Mouse (Mus musculus): ENCODE measurements around the gene Got1. TPM values are rescaled to one million over a fixed set of nuclear protein-coding genes. Genes with fewer than 3 reads are reported as not detected.

Got1 gene
- polyA plus RNA-seq, 1 experiment: 48.1 TPM

DNA sequence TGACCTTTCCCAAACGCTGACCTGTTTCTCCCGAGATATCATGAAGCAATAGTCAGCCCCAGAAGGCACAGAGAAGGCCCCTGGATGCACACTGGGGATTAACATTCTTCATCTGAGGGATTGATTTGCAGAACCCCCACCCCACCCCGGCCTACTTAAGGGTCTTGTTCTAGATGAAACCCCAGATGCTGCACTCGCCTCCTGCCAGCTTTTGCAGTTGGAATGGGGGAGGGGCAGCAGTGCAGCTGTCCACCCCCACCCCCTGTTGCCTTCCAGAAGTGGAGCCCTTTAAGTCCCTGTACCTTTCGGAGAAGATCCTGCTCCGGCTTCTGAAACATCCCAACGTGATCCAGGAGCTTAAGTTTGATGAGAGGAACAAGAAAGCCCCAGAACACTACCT, 55.1 kb downstream of the Got1 start:
- H3K27ac ChIP-seq (ENCODE audit: insufficient read depth, low read length): no peak overlapping the region
- TF ChIP-seq CTCF (IDR thresholded peaks at IDR 0.05; ENCODE audit: borderline replicate concordance, insufficient read depth, low read length) (no peak), POLR2A (IDR thresholded peaks at IDR 0.05; ENCODE audit: low read depth, low read length) (no peak)
- H3K4me1 ChIP-seq (ENCODE audit: control insufficient read depth, insufficient read depth, low read length): no peaks in the 10 kb centered on the region
- H3K4me3 ChIP-seq (ENCODE audit: insufficient read depth, low read length): no peak overlapping the region

DNA sequence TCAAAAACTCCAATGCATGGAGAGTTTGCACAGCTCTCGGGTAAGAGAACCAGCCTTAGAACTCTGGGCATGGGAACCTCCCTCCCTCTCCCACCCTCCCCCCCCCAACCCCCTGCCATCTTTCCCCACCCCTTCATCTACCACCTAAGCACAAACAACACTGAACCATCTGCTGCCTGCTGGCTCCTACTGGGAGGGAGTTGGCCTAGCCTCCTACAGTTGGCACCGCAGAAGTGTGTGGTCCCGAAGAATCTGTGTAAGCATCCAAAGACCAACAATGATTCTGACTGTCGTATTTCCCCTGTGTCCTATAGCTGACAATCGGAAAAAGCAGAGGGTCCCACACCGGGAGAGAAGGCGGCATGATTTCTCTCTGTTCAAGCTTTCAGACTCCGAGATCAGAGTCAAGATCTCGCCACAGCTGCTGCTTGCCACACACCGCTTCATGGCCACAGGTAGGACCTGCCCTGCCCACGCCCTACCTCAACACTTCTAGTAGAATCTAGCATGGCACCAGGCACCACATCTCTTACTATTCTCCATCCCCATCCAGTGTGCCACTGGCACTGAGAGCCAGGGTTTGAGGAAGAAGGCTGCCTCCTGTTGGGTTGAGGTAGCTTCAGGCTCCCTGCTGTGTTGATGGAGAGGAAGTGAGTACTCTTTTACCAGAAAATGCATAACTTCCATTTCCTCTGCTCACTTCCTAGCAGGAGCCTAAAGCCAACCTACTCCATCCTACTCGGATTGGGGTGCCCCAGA, 56.3 kb downstream of the Got1 start:
- Histone ChIP-seq H3K4me3 (ENCODE audit: insufficient read depth, low read length) (no peak overlapping the region), H3K27ac (ENCODE audit: insufficient read depth, low read length) (no peak overlapping the region), H3K4me1 (ENCODE audit: control insufficient read depth, insufficient read depth, low read length) (no peaks in the 10 kb centered on the region)
- TF ChIP-seq POLR2A (IDR thresholded peaks at IDR 0.05; ENCODE audit: low read depth, low read length) (no peak), CTCF (IDR thresholded peaks at IDR 0.05; ENCODE audit: borderline replicate concordance, insufficient read depth, low read length) (no peak)

DNA sequence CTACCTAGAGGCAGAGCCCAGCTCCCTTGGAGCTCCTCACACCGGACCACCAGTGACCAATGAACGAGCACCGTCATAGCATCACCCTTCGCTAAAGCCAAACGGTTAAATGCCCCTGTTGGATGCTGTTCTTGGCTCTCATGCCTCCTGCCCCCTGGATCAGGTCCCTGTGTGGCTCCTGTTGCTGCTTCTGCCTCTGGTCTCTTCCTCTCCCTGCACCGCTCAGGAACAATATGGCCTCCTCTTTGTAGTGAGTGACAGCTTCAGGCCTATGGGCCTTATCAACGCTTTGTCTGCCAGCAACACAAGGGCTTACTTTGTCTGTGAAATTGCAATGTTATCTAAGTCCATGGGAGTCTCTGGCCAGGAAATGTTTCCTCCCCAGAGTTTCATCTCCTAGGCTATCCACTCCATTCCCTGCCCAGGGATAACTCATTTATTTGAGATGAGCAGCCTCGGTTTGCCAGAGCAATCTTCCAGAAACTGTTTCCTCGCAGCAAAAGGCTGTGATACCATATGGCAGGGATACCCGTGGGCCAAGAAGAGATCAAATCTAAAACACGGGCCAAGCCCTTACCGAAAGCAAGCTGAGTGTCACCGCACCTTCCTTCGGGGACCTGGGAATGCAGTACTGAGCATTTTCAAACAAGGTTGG, 58.7 kb downstream of the Got1 start:
- TF ChIP-seq POLR2A (IDR thresholded peaks at IDR 0.05; ENCODE audit: low read depth, low read length) (no peak), CTCF (IDR thresholded peaks at IDR 0.05; ENCODE audit: borderline replicate concordance, insufficient read depth, low read length) (no peak)
- H3K4me1 ChIP-seq (ENCODE audit: control insufficient read depth, insufficient read depth, low read length): no peaks in the 10 kb centered on the region
- H3K27ac ChIP-seq (ENCODE audit: insufficient read depth, low read length): no peak overlapping the region

DNA sequence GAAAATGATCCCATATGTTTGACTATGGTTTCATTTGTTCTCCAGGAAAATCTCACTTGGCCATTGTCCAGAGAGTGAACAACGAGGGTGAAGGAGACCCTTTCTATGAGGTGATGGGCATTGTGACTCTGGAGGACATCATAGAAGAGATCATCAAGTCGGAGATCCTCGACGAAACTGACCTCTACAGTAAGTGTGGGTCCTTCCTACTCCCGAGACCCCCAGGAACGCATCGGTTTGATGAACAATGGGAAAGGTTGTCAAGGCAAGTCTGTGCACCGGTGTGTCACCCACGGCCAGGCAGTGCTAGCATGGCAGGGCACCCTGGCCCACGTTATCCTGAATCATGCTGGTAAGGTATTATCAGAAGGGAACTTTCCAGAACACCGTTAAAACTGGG, 59.3 kb downstream of the Got1 start:
- TF ChIP-seq CTCF (IDR thresholded peaks at IDR 0.05; ENCODE audit: borderline replicate concordance, insufficient read depth, low read length) (no peak), POLR2A (IDR thresholded peaks at IDR 0.05; ENCODE audit: low read depth, low read length) (no peak)
- Histone ChIP-seq H3K4me3 (ENCODE audit: insufficient read depth, low read length) (no peak overlapping the region), H3K4me1 (ENCODE audit: control insufficient read depth, insufficient read depth, low read length) (no peaks in the 10 kb centered on the region), H3K27ac (ENCODE audit: insufficient read depth, low read length) (no peak overlapping the region)

More for the DNA sequence above, 58.7 kb downstream of the Got1 start:
- H3K4me3 ChIP-seq (ENCODE audit: insufficient read depth, low read length): no peak overlapping the region

DNA sequence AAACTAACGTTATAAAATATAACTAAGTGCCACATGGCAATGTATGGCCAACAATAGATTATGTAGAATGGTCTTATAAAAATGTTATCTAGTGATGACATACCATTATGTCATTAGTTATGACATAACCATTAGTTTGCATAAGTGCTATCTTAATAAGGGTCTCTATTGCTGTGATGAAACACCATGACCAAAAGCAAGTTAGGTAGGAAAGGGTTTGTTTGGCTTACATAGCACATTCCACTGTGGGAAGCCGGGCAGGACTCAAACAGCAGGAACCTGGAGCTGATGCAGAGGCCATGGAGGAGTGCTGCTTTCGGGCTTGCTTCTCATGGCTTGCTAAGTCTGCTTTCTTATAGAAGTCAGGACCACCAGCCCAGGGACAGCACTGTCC, 60.1 kb downstream of the Got1 start:
- H3K4me1 ChIP-seq (ENCODE audit: control insufficient read depth, insufficient read depth, low read length): no peaks in the 10 kb centered on the region
- no peak overlapping the region for H3K27ac ChIP-seq (ENCODE audit: insufficient read depth, low read length)
- H3K4me3 ChIP-seq (ENCODE audit: insufficient read depth, low read length): no peak overlapping the region
- TF ChIP-seq POLR2A (IDR thresholded peaks at IDR 0.05; ENCODE audit: low read depth, low read length): no peak
- TF ChIP-seq CTCF (IDR thresholded peaks at IDR 0.05; ENCODE audit: borderline replicate concordance, insufficient read depth, low read length): no peak

DNA sequence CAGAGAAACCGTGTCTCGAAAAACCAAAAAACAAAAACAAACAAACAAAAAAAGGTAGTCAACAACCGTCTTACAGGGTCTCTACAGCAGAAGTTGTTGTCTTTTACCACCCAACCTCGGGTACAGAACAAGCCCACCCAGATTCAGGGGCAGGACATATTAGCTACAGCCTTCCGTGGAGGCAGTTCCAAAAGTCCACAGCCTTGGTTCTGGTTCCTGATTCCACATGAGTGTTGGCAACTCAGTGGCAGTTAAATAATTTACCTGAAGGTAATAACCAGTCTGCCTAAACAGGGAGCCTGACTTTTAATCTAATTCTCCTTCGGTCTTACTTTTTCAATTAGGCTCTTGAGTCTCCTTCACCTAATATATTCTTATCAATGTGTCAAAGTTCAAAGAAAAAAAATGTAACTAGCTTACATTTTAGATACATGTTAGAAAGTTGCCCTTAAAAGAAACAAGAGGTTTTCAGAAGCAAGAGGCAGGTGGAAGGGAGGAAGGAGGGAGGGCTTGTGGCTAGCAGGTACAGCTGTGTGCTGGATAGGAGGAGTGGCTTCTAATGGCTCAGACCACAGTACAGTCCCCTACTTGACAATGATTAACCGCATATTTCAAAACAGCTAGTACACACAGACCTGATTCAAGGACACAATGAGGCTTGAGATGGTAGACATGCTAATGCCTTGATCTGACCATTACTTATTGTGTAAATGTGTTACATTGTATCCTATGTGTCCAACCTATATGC, 60.7 kb downstream of the Got1 start:
- Histone ChIP-seq H3K27ac (ENCODE audit: insufficient read depth, low read length) (no peak overlapping the region), H3K4me3 (ENCODE audit: insufficient read depth, low read length) (no peak overlapping the region), H3K4me1 (ENCODE audit: control insufficient read depth, insufficient read depth, low read length) (no peaks in the 10 kb centered on the region)
- TF ChIP-seq POLR2A (IDR thresholded peaks at IDR 0.05; ENCODE audit: low read depth, low read length): no peak
- no peak for TF ChIP-seq CTCF (IDR thresholded peaks at IDR 0.05; ENCODE audit: borderline replicate concordance, insufficient read depth, low read length)

DNA sequence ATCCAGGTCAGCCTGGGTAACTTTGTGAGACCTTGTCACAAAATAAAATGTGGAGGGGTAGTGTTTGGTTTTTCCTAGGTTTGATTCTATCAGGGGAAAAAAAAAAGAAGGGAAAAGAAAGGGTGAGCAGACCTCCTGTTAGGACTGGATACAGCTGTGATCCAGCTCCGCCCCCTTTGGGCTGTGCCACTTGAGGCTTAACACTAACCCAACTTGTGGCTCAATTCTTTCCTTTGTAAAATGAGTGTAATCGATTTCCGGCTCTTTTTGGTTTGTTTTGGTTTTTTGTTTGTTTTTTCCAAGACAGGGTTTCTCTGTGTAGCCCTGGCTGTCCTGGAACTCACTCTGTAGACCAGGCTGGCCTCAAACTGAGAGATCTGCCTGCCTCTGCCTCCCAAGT, 62.3 kb downstream of the Got1 start:
- no peaks in the 10 kb centered on the region for H3K4me1 ChIP-seq (ENCODE audit: control insufficient read depth, insufficient read depth, low read length)
- no peak for TF ChIP-seq CTCF (IDR thresholded peaks at IDR 0.05; ENCODE audit: borderline replicate concordance, insufficient read depth, low read length)
- H3K4me3 ChIP-seq (ENCODE audit: insufficient read depth, low read length): no peak overlapping the region

DNA sequence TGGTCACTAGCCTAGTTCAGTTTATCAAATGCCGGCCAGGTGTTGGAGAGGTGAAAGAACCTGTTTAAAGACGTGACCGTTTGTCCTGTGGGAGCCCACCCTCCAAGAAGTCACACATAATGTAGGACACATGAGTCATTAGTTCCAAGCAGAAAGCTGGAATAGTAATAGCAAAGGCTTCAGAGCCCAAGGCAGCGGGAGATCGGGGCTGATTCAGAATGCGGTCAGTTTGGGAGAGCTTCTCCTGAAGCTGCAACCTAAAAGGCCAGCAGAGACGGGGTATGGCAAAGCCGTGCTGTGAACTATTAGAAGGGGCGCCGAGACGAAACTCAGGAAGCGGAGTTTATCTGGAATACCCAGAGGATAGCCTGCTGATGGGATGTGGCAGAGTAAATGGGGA, 63.9 kb downstream of the Got1 start:
- Histone ChIP-seq H3K4me1 (ENCODE audit: control insufficient read depth, insufficient read depth, low read length) (no peaks in the 10 kb centered on the region), H3K27ac (ENCODE audit: insufficient read depth, low read length) (no peak overlapping the region), H3K4me3 (ENCODE audit: insufficient read depth, low read length) (no peak overlapping the region)
- no peak for TF ChIP-seq CTCF (IDR thresholded peaks at IDR 0.05; ENCODE audit: borderline replicate concordance, insufficient read depth, low read length)
- no peak for TF ChIP-seq POLR2A (IDR thresholded peaks at IDR 0.05; ENCODE audit: low read depth, low read length)

More for the DNA sequence above, 62.3 kb downstream of the Got1 start:
- H3K27ac ChIP-seq (ENCODE audit: insufficient read depth, low read length): no peak overlapping the region

DNA sequence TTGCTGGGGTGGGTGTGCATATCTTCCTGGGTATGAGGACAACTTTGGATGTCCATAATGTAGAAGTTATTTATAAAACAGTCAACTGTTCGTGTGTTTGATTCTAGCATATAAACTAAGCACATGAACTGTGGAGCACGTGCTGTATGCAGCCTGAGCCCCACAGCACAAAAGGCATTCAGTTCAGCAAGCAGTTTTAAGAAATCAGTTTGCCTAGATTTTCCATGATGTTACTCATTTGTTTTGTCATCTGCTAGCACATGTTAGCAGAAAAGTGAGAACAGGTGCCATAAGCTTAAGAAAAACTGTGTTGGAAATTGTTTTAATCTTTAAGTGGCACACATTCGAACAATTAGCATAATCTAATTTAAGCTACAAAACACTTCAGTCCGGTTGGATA, 64.5 kb downstream of the Got1 start:
- no peak overlapping the region for H3K4me3 ChIP-seq (ENCODE audit: insufficient read depth, low read length)
- no peak for TF ChIP-seq CTCF (IDR thresholded peaks at IDR 0.05; ENCODE audit: borderline replicate concordance, insufficient read depth, low read length)
- no peak for TF ChIP-seq POLR2A (IDR thresholded peaks at IDR 0.05; ENCODE audit: low read depth, low read length)
- no peak overlapping the region for H3K27ac ChIP-seq (ENCODE audit: insufficient read depth, low read length)
- no peaks in the 10 kb centered on the region for H3K4me1 ChIP-seq (ENCODE audit: control insufficient read depth, insufficient read depth, low read length)

DNA sequence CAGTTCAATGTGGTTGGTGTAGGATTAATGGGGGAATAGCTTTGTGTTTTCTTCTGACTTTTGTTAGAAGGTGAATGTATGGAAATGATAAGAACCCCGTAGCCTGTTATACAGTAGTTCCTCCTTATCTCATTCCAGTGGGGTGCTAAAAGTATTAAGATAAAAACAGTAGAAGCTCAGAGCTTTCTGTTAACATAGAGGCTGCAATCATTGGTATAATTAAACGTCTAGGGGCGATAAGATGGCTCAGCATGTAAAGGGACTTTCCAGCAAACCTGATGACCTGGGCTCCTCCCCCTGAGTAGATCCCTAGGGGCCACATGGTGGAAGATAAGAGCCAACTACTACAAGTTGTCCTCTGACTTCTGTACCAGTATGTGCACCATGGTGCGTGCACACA, 71.4 kb downstream of the Got1 start:
- TF ChIP-seq CTCF (IDR thresholded peaks at IDR 0.05; ENCODE audit: borderline replicate concordance, insufficient read depth, low read length) (no peak), POLR2A (IDR thresholded peaks at IDR 0.05; ENCODE audit: low read depth, low read length) (no peak)
- H3K27ac ChIP-seq (ENCODE audit: insufficient read depth, low read length): no peak overlapping the region
- H3K4me1 ChIP-seq (ENCODE audit: control insufficient read depth, insufficient read depth, low read length): no peaks in the 10 kb centered on the region
- no peak overlapping the region for H3K4me3 ChIP-seq (ENCODE audit: insufficient read depth, low read length)

Measured in embryonic fibroblast, embryonic 13.5 days (primary cell).